Mouse (Mus musculus): ENCODE measurements around the gene Eif2b1. TPM values are rescaled to one million over a fixed set of nuclear protein-coding genes. Genes with fewer than 3 reads are reported as not detected.

Gene Eif2b1
- 57.1 and 60.7 TPM in 2 replicates for polyA plus RNA-seq (2015; fragmentation: Nextera tagmentation; extraction: Ambion mirVana)

DNA sequence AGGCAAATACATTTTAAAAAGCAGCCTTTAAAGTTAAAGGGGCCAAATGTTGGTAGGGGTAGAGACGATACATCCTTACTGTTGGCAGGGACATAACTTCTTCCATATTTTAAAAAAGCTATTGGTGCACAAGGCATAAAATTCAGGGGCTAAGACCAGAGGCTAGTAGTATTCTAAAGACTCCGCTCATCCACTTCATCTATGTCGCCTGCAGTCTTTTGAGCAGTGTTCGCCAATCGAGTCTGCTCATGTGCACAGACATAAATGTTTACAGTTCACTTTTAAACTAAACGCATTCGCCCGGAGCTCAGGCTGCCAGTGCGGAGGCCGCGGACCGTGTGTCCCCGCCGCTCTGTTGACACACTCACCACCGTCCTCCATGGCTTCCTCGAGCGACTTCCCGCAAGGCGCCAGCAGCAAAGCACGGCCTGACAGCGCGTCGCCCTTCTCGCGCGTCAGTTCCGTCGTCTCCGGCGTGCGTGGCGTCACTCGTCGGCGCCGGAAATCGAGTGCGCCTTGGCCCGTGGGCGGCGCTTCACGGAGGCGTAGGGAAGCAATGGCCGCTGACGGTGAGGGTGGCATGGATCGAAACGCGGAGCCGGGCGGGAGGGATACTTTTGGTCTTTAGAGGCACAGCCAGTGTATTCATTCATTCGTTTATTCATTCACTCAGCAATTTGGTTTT is at the start of gene Eif2b1, which contains the start of gene Gtf2h3:
TSS of gene Eif2b1 (minus strand) at position 499 of the 685 bp plus-strand sequence.
TSS of gene Gtf2h3 (plus strand) at position 508 of the 685 bp plus-strand sequence.

GRCm38 (mm10) chr5:124552558-124553307 is 26.2 kb downstream of the Eif2b1 start, which contains the start of gene Ddx55:
Ddx55 (plus strand) TSS chr5:124552864.

GRCm38 (mm10) chr5:124540383-124540786 is 38.5 kb downstream of the Eif2b1 start, which contains the start of gene Tmed2:
Tmed2 (plus strand) TSS chr5:124540695.

GRCm38 (mm10) chr5:124530655-124531582 is 48.0 kb downstream of the Eif2b1 start, which contains the start of gene Rilpl1:
Rilpl1 (minus strand) TSS chr5:124531391.

Other genes with a start within 250 kb of the Eif2b1 start
- gene Cdk2ap1, start 216.0 kb downstream of the Eif2b1 start, polyA plus RNA-seq (2015; fragmentation: Nextera tagmentation; extraction: Ambion mirVana) = 61.2 and 82.7 TPM in 2 replicates
- 35.2 and 36.9 TPM in 2 replicates for gene Sbno1, start 153.1 kb downstream of the Eif2b1 start, polyA plus RNA-seq (2015; fragmentation: Nextera tagmentation; extraction: Ambion mirVana)
- gene Kmt5a, start 139.2 kb downstream of the Eif2b1 start, polyA plus RNA-seq (2015; fragmentation: Nextera tagmentation; extraction: Ambion mirVana) = 18.0 and 26.4 TPM in 2 replicates
- 14.4 and 23.1 TPM in 2 replicates for gene Rilpl2, start 100.8 kb downstream of the Eif2b1 start, polyA plus RNA-seq (2015; fragmentation: Nextera tagmentation; extraction: Ambion mirVana)
- 13.4 and 15.0 TPM in 2 replicates for gene Snrnp35, start 96.0 kb downstream of the Eif2b1 start, polyA plus RNA-seq (2015; fragmentation: Nextera tagmentation; extraction: Ambion mirVana)
- 69.3 and 90.5 TPM in 2 replicates for gene Rilpl1, start 47.7 kb downstream of the Eif2b1 start, polyA plus RNA-seq (2015; fragmentation: Nextera tagmentation; extraction: Ambion mirVana)
- 349 and 403 TPM in 2 replicates for gene Tmed2, start 38.4 kb downstream of the Eif2b1 start, polyA plus RNA-seq (2015; fragmentation: Nextera tagmentation; extraction: Ambion mirVana)
- 4.3 and 5.4 TPM in 2 replicates for gene Ddx55, start 26.3 kb downstream of the Eif2b1 start, polyA plus RNA-seq (2015; fragmentation: Nextera tagmentation; extraction: Ambion mirVana)
- gene Gtf2h3, start within 50 bp of the Eif2b1 start, polyA plus RNA-seq (2015; fragmentation: Nextera tagmentation; extraction: Ambion mirVana) = 19.6 and 24.5 TPM in 2 replicates
- gene Atp6v0a2, start 49.4 kb upstream of the Eif2b1 start, polyA plus RNA-seq (2015; fragmentation: Nextera tagmentation; extraction: Ambion mirVana) = 17.0 and 19.4 TPM in 2 replicates
- 0.01 TPM in 1 of 2 replicates, not detected in the other for gene Dnah10, start 146.0 kb upstream of the Eif2b1 start, polyA plus RNA-seq (2015; fragmentation: Nextera tagmentation; extraction: Ambion mirVana)